Mouse (Mus musculus) T-cell, adult 66 days (primary cell): ENCODE data around the gene Ppp4r2. TPM values are rescaled to one million over a fixed set of nuclear protein-coding genes. Genes with fewer than 3 reads are reported as not detected.

Experiments
- total RNA-seq, 2 experiments: library from RNA; stranded (reverse); gene quantifications; 3 replicates in 1 of 2; 4 replicates in 1 of 2; pipeline ENCODE4 v1.2.4; 2023

Gene Ppp4r2
- 100 to 1,000 TPM; 109 to 117 TPM for total RNA-seq

GRCm38 (mm10) chr6:100833355-100833754 is at the start of gene Ppp4r2:
Gene Ppp4r2, plus strand, starts transcription at chr6:100833622.

Other genes with a start within 250 kb of the Ppp4r2 start
- gene Shq1, start 162.5 kb upstream of the Ppp4r2 start, total RNA-seq, result 10 to 100 TPM; 10.6 to 12.7 TPM
- gene Gxylt2, start 128.9 kb upstream of the Ppp4r2 start, total RNA-seq, result not detected